Mouse (Mus musculus) CH12.LX (cell line): ENCODE results near the gene A730049H05Rik.

Experiments used
- CHD1 ChIP-seq: IDR thresholded peaks from 2 replicates; pipeline ENCODE4 v1.6.1; 2012; ENCODE audit warnings: low read depth, low read length, improper control_type of control experiment, inconsistent platforms
- CTCF ChIP-seq, 2 experiments: IDR thresholded peaks in 1 of 2; conservative IDR thresholded peaks in 1 of 2; 2 replicates each; pipeline ENCODE4 v1.5.1; 2011 to 2012; ENCODE audit warnings: low read depth in 2 of 2, low read length in 2 of 2, improper control_type of control experiment in 1 of 2, inconsistent platforms in 1 of 2, mild to moderate bottlenecking in 1 of 2, moderate library complexity in 1 of 2
- EP300 ChIP-seq: IDR thresholded peaks from 2 replicates; pipeline ENCODE4 v1.6.1; 2011; ENCODE audit warnings: low read length, improper control_type of control experiment
- MAFK ChIP-seq: IDR thresholded peaks from 2 replicates; pipeline ENCODE4 v1.6.1; 2011; ENCODE audit warnings: low read length, improper control_type of control experiment; ENCODE audit not compliant: insufficient replicate concordance
- MAX ChIP-seq: IDR thresholded peaks from 2 replicates; pipeline ENCODE4 v1.6.1; 2011; ENCODE audit warnings: low read length, improper control_type of control experiment
- PAX5 ChIP-seq: IDR thresholded peaks from 2 replicates; pipeline ENCODE4 v1.6.1; 2012; ENCODE audit warnings: low read length, inconsistent platforms, mixed read lengths
- POLR2A ChIP-seq: IDR thresholded peaks from 2 replicates; pipeline ENCODE4 v1.6.1; 2011; ENCODE audit warnings: low read depth, mild to moderate bottlenecking, improper control_type of control experiment, low read length
- ZMIZ1 ChIP-seq: IDR thresholded peaks from 2 replicates; pipeline ENCODE4 v1.6.1; 2012; ENCODE audit warnings: low read depth, mild to moderate bottlenecking, inconsistent platforms, low read length, improper control_type of control experiment
- ZNF384 ChIP-seq: IDR thresholded peaks from 2 replicates; pipeline ENCODE4 v1.6.1; 2012; ENCODE audit warnings: low read depth, low read length, improper control_type of control experiment, inconsistent platforms

- TF ChIP-seq EP300 (no peak), MAX (no peak), CTCF (conservative IDR thresholded peaks at IDR 0.05 in 1 of 2, IDR thresholded peaks at IDR 0.05 in 1 of 2; ENCODE audit: low read depth in 2 of 2, low read length in 2 of 2) (no peak), POLR2A (no peak), PAX5 (no peak), ZMIZ1 (no peak), MAFK (no peak), CHD1 (no peak), ZNF384 (no peak)
Observed at GRCm38 (mm10) chr6:92842000-92842399, 25.7 kb downstream of the A730049H05Rik start.
